Mouse (Mus musculus): ENCODE measurements at regions not wholly inside any gene's neighbourhood (a gene's known extent, or its start where the extent isn't known, plus 50 kb on each side); places are given as distances from the start of the nearest gene placed in this dataset.

GRCm38 (mm10) chr10:84024294-84024693, 301.6 kb downstream of the 1500009L16Rik start:
- DNase-seq (ENCODE audit: low read depth, low spot score) = no peak

GRCm38 (mm10) chr10:84024901-84025300, 302.2 kb downstream of the 1500009L16Rik start:
- DNase-seq (ENCODE audit: low read depth, low spot score) = no peak

GRCm38 (mm10) chr10:84026798-84027197, 304.1 kb downstream of the 1500009L16Rik start:
- peak; percentile 43 for DNase-seq (ENCODE audit: low read depth, low spot score)

GRCm38 (mm10) chr10:84036131-84036877, 313.6 kb downstream of the 1500009L16Rik start:
- DNase-seq (ENCODE audit: low read depth, low spot score) = no peak

GRCm38 (mm10) chr10:84048706-84049105, 326.0 kb downstream of the 1500009L16Rik start:
- DNase-seq (ENCODE audit: low read depth, low spot score) = no peak

GRCm38 (mm10) chr10:84052696-84053095, 330.0 kb downstream of the 1500009L16Rik start:
- no peak for DNase-seq (ENCODE audit: low read depth, low spot score)

- DNase-seq (ENCODE audit: low read depth, low spot score) = peak; percentile 44
These were observed 332.1 kb downstream of the 1500009L16Rik start for GRCm38 (mm10) chr10:84054551-84055336.

GRCm38 (mm10) chr10:84055402-84056167, 332.9 kb downstream of the 1500009L16Rik start:
- no peak for DNase-seq (ENCODE audit: low read depth, low spot score)

GRCm38 (mm10) chr10:84056323-84057169, 333.9 kb downstream of the 1500009L16Rik start:
- no peak for DNase-seq (ENCODE audit: low read depth, low spot score)

- DNase-seq (ENCODE audit: low read depth, low spot score) = no peak
These were observed 335.6 kb downstream of the 1500009L16Rik start for GRCm38 (mm10) chr10:84058301-84058700.

- no peak for DNase-seq (ENCODE audit: low read depth, low spot score)
These were observed 337.2 kb downstream of the 1500009L16Rik start for GRCm38 (mm10) chr10:84059646-84060491.

- peak; percentile 78 for DNase-seq (ENCODE audit: low read depth, low spot score)
These were observed 338.0 kb downstream of the 1500009L16Rik start for GRCm38 (mm10) chr10:84060492-84061218.

- no peak for DNase-seq (ENCODE audit: low read depth, low spot score)
These were observed 344.5 kb downstream of the 1500009L16Rik start for GRCm38 (mm10) chr10:84067052-84067650.

GRCm38 (mm10) chr10:84069806-84070205, 347.1 kb downstream of the 1500009L16Rik start:
- no peak for DNase-seq (ENCODE audit: low read depth, low spot score)

- no peak for DNase-seq (ENCODE audit: low read depth, low spot score)
These were observed 350.3 kb downstream of the 1500009L16Rik start for GRCm38 (mm10) chr10:84072866-84073483.

GRCm38 (mm10) chr10:84075581-84075980, 352.9 kb downstream of the 1500009L16Rik start:
- no peak for DNase-seq (ENCODE audit: low read depth, low spot score)

GRCm38 (mm10) chr10:84080236-84080635, 357.6 kb downstream of the 1500009L16Rik start:
- DNase-seq (ENCODE audit: low read depth, low spot score) = no peak

- DNase-seq (ENCODE audit: low read depth, low spot score) = no peak
These were observed 358.7 kb downstream of the Nuak1 start for GRCm38 (mm10) chr10:84081673-84082072.

- no peak for DNase-seq (ENCODE audit: low read depth, low spot score)
These were observed 352.9 kb downstream of the Nuak1 start for GRCm38 (mm10) chr10:84087528-84087927.

Data from telencephalon, adult 2 months (tissue).